Mouse (Mus musculus) intestine, postnatal 0 days (tissue): ENCODE results near the gene Ppp4r2. TPM values are rescaled to one million over a fixed set of nuclear protein-coding genes. Genes with fewer than 3 reads are reported as not detected.

Source experiments
- ATAC-seq: fragments of 200-750 bp; cut with Nextera tagmentation; 2 replicates; pipeline ENCODE4 v1.8.0; 2017; ENCODE audit warnings: mild to moderate bottlenecking, moderate TSS enrichment, moderate library complexity
- H3K27ac ChIP-seq: fragments of 300-500 bp; sonication (generic); 2 replicates; pipeline ENCODE4 v1.5.1; 2014; ENCODE audit warnings: mild to moderate bottlenecking, low read depth, low read length, moderate library complexity
- H3K27me3 ChIP-seq: fragments of 300-500 bp; sonication (generic); replicated peaks from 2 replicates; pipeline ENCODE4 v1.6.1; 2014; ENCODE audit warnings: low read length, mixed read lengths; ENCODE audit not compliant: control insufficient read depth, insufficient read depth
- H3K36me3 ChIP-seq: fragments of 300-500 bp; sonication (generic); 2 replicates; pipeline ENCODE4 v1.6.1; 2014; ENCODE audit warnings: mild to moderate bottlenecking, moderate library complexity; ENCODE audit not compliant: control insufficient read depth, insufficient read depth
- H3K4me1 ChIP-seq: fragments of 300-500 bp; sonication (generic); replicated peaks from 2 replicates; pipeline ENCODE4 v1.6.1; 2014; ENCODE audit warnings: antibody characterized with exemption, low read length, mixed read lengths; ENCODE audit not compliant: control insufficient read depth, insufficient read depth
- H3K4me2 ChIP-seq: fragments of 300-500 bp; sonication (generic); replicated peaks from 2 replicates; pipeline ENCODE4 v1.6.1; 2014; ENCODE audit warnings: low read depth, mild to moderate bottlenecking, moderate library complexity
- H3K4me3 ChIP-seq: fragments of 300-500 bp; sonication (generic); 2 replicates; pipeline ENCODE4 v1.5.1; 2014; ENCODE audit warnings: low read depth, low read length
- H3K9ac ChIP-seq: fragments of 300-500 bp; sonication (generic); 2 replicates; pipeline ENCODE4 v1.6.1; 2014; ENCODE audit warnings: mild to moderate bottlenecking, low read depth, low read length
- H3K9me3 ChIP-seq: fragments of 300-500 bp; sonication (generic); 2 replicates; pipeline ENCODE4 v1.6.1; 2016; ENCODE audit warnings: mixed run types; ENCODE audit not compliant: control insufficient read depth
- CTCF ChIP-seq: sonication (generic); IDR thresholded peaks from 2 replicates; pipeline ENCODE4 v1.5.1; 2016; ENCODE audit warnings: low read depth, mild to moderate bottlenecking, control low read depth, antibody characterized with exemption, moderate library complexity
- WGBS: fragments of 180-500 bp; shearing (Covaris S2); extraction: QIAGEN DNeasy Blood & Tissue Kit; methylation state at CpG from one replicate; pipeline ENCODE4 v1.1.7; 2014; 5-methylcytosine and 5-hydroxymethylcytosine counted together
- polyA plus RNA-seq: library from polyadenylated mRNA; unstranded; fragments of >200 nt; fragmentation: Nextera tagmentation; extraction: Ambion mirVana; gene quantifications from 2 replicates; pipeline ENCODE4 v1.2.1, GENCODE M21; 2015

Gene Ppp4r2
- polyA plus RNA-seq, 1 experiment from 2014 or later: 8.6 TPM

DNA sequence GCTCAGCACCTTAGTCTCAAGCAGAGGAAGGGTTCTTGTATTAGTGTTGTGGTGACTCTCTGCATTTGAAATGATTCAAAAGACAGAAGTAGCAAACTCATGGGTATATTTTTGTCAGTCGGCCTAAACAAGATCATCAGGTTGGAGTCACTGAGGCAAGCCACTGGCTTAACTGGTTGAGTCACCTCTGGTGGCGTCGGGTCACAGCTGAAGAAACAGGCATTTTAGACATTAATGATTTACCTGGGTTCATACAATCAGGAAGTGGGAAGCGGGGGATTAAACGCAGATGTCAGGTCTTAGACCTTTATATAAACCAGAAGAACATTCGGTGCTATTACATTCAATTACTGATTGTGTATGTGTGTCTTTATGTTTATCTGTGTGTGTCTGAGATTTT, 7.4 kb upstream of the Ppp4r2 start:
- Histone ChIP-seq H3K9ac (no peak overlapping the region), H3K27me3 (no peaks in the 10 kb centered on the region), H3K27ac (no peak overlapping the region), H3K4me1 (no peaks in the 10 kb centered on the region), H3K4me2 (no peak overlapping the region), H3K36me3 (no peaks in the 10 kb centered on the region), H3K4me3 (no peak overlapping the region), H3K9me3 (no peaks in the 10 kb centered on the region)
- ATAC-seq: peak; percentile 79; the same call in 1 of the 2 replicates
- no peak for TF ChIP-seq CTCF
- WGBS: 25% methylated on average over 6 of the region's 6 CpGs

- 93% methylated on average over 7 of the region's 7 CpGs for WGBS
Observed at GRCm38 (mm10) chr6:100828565-100828964, 4.9 kb upstream of the Ppp4r2 start.

DNA sequence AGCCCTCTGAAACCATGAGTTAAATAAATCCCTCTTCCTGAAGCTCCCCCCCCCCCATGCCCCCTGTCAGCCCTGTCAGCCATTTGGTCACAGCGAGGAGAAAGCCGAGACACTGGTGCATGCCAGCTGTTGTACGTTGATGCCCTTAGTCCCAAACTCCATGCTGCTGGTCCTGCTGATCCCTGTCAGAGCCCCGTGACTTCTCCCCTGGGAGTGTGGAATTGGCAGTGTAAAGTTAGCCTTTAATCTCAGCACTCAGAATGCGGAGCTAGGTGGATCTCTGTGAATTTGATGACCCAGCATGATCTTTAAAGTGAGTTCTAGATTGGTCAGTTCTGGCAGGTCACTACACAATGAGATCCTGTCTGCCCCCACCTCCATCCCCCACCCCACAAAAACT, 3.7 kb upstream of the Ppp4r2 start:
- no peak overlapping the region for H3K4me2 ChIP-seq
- H3K9me3 ChIP-seq: no peaks in the 10 kb centered on the region
- H3K9ac ChIP-seq: no peak overlapping the region
- H3K4me3 ChIP-seq: no peak overlapping the region
- no peak for TF ChIP-seq CTCF
- H3K36me3 ChIP-seq: no peaks in the 10 kb centered on the region
- no peak overlapping the region for H3K27ac ChIP-seq
- no peaks in the 10 kb centered on the region; the same call in 1 of the 2 replicates for H3K4me1 ChIP-seq
- no peaks in the 10 kb centered on the region for H3K27me3 ChIP-seq
- no peak for ATAC-seq
- WGBS: 77% methylated on average over 5 of the region's 5 CpGs

More at GRCm38 (mm10) chr6:100828565-100828964, 4.9 kb upstream of the Ppp4r2 start:
- Histone ChIP-seq H3K9ac (no peak overlapping the region), H3K9me3 (no peaks in the 10 kb centered on the region), H3K4me3 (no peak overlapping the region), H3K27me3 (no peaks in the 10 kb centered on the region), H3K36me3 (no peaks in the 10 kb centered on the region), H3K27ac (no peak overlapping the region), H3K4me1 (no peaks in the 10 kb centered on the region), H3K4me2 (no peak overlapping the region)
- TF ChIP-seq CTCF: no peak
- ATAC-seq: no peak

- ATAC-seq: no peak
Observed at GRCm38 (mm10) chr6:100831188-100831587, 2.2 kb upstream of the Ppp4r2 start.

GRCm38 (mm10) chr6:100831751-100832150, 1.7 kb upstream of the Ppp4r2 start:
- H3K4me2 ChIP-seq: no peak overlapping the region
- no peaks in the 10 kb centered on the region for H3K27me3 ChIP-seq
- H3K27ac ChIP-seq: no peak overlapping the region
- H3K4me1 ChIP-seq: no peaks in the 10 kb centered on the region; the same call in 1 of the 2 replicates
- WGBS: 94% methylated on average over 6 of the region's 6 CpGs
- no peak for ATAC-seq
- TF ChIP-seq CTCF: no peak
- H3K4me3 ChIP-seq: no peak overlapping the region
- peaks cover 9% of the 10 kb centered on the region for H3K36me3 ChIP-seq
- no peaks in the 10 kb centered on the region for H3K9me3 ChIP-seq
- H3K9ac ChIP-seq: no peak overlapping the region

More at GRCm38 (mm10) chr6:100831188-100831587, 2.2 kb upstream of the Ppp4r2 start:
- no peak overlapping the region for H3K27ac ChIP-seq
- no peak for TF ChIP-seq CTCF
- H3K27me3 ChIP-seq: no peaks in the 10 kb centered on the region
- no peaks in the 10 kb centered on the region; the same call in 1 of the 2 replicates for H3K4me1 ChIP-seq
- peaks cover 3% of the 10 kb centered on the region; the same call in 1 of the 2 replicates for H3K36me3 ChIP-seq
- H3K9ac ChIP-seq: no peak overlapping the region
- no peak overlapping the region for H3K4me3 ChIP-seq
- H3K4me2 ChIP-seq: no peak overlapping the region
- 81% methylated on average over 3 of the region's 3 CpGs for WGBS
- H3K9me3 ChIP-seq: no peaks in the 10 kb centered on the region

- peak; percentile 61 for TF ChIP-seq CTCF
- 1% methylated on average over 39 of the region's 72 CpGs for WGBS
- no peaks in the 10 kb centered on the region; the same call in 1 of the 2 replicates for H3K4me1 ChIP-seq
- H3K27me3 ChIP-seq: no peaks in the 10 kb centered on the region
- peak overlapping the region; percentile 80 for H3K9ac ChIP-seq
- H3K4me2 ChIP-seq: peak overlapping the region; percentile 71
- H3K27ac ChIP-seq: peak overlapping the region; percentile 80
- peaks cover 26% of the 10 kb centered on the region for H3K36me3 ChIP-seq
- ATAC-seq: peak; percentile 82
- H3K4me3 ChIP-seq: peak overlapping the region; percentile 79
- H3K9me3 ChIP-seq: no peaks in the 10 kb centered on the region
Observed at GRCm38 (mm10) chr6:100833811-100834481, 524 bp downstream of the Ppp4r2 start.
